Mouse (Mus musculus): ENCODE results near the gene Pzp.

DNA sequence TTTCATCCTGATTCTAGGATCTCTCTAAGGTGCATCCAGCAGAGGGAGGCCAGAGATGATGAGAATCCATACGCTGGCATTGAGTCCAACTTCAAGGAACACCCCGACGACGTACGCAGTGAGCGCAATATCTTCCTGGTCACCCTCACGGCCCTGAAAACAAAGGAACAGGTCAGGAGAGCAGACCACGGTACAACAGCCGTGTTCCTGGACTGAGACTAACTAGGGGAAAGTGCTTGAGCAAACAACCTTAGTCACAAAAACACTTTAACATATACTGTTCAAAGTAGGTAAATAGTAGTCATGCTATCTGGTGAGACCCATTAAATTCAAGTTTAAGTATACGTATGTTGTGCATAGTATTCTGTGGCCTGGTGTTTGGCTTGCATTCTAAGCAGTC is 22.0 kb upstream of the Pzp start:
- no peak for TF ChIP-seq EP300 (IDR thresholded peaks at IDR 0.05)
- no peak for TF ChIP-seq CTCF (IDR thresholded peaks at IDR 0.05)

All from lung, postnatal 0 days (tissue).